13 mouse cellular contexts compared by ENCODE assay signal in genomic region chr8:86961218-86962195, GRCm38 (mm10).
DNase-seq lines count a peak whose midpoint lies in the region; ATAC-seq lines count a peak whose summit lies in the region.
"Had no signal": no experiment of that assay in that cellular context is flagged by ENCODE, and none has a peak within 500 bp of the region (broad histone marks: within the 10 kb centered on the region; RNA-seq: fewer than 3 reads in every experiment).

No protein-coding gene starts in this region.

- peak; percentile 24 to 28 for DNase-seq in kidney, postnatal 4 days
- no peak for DNase-seq in kidney, adult 9 months
- DNase-seq in embryo, embryonic 9.5 days (ENCODE audit: extremely low spot score), result peak; percentile 6
- DNase-seq in retina, embryonic 14.5 days (ENCODE audit: low spot score), result peak; percentile 50
- no peak for DNase-seq in urinary bladder, postnatal 36 days (ENCODE audit: low spot score in 2 of 2)
- DNase-seq in spleen, postnatal 10 days (ENCODE audit: low spot score in 2 of 2), result no peak
- no peak for DNase-seq in T-cell, adult 2 months (ENCODE audit: low spot score)
- DNase-seq: cerebellum, postnatal 10 days; gastrocnemius, postnatal 14 days; kidney, adult 18-20 months had no signal

- H3K4me1 ChIP-seq in hindbrain, embryonic 16.5 days (ENCODE audit: control insufficient read depth, insufficient read depth, low read depth, low read length), result no peaks in the 10 kb centered on the region

- no peaks in the 10 kb centered on the region for H3K9me3 ChIP-seq in hindbrain, embryonic 16.5 days (ENCODE audit: control insufficient read depth, low read length)

- no peak overlapping the region for H3K27ac ChIP-seq in hindbrain, embryonic 16.5 days (ENCODE audit: low read depth, low read length)
- H3K27ac ChIP-seq: liver, embryonic 14.5 days had no signal

- no peak overlapping the region for H3K9ac ChIP-seq in hindbrain, embryonic 16.5 days (ENCODE audit: low read depth, low read length)
- H3K9ac ChIP-seq: liver, embryonic 14.5 days had no signal

- no peak overlapping the region for H3K4me3 ChIP-seq in hindbrain, embryonic 16.5 days (ENCODE audit: low read length)
- H3K4me3 ChIP-seq: erythroblast, embryonic 14.5 days had no signal

- H3K36me3 ChIP-seq in hindbrain, embryonic 16.5 days (ENCODE audit: control insufficient read depth, insufficient read depth, low read length), result no peaks in the 10 kb centered on the region

- WGBS in hindbrain, embryonic 16.5 days, result 38% methylated on average over 20 of the region's 20 CpGs

- H3K4me2 ChIP-seq in hindbrain, embryonic 16.5 days (ENCODE audit: low read length), result no peak overlapping the region

- ATAC-seq in hindbrain, embryonic 16.5 days, result peak; percentile 79

- no peaks in the 10 kb centered on the region for H3K27me3 ChIP-seq in hindbrain, embryonic 16.5 days (replicated peaks; ENCODE audit: control insufficient read depth, insufficient read depth, low read length)

Comparison
In these comparisons a context has a peak if more than half of its experiments do, and no peak if none do; other contexts are left out.
1. DNase-seq: peak in kidney, postnatal 4 days (2 of 2), embryo, embryonic 9.5 days (single experiment) and retina, embryonic 14.5 days (single experiment); none in kidney, adult 9 months (single experiment), urinary bladder, postnatal 36 days (0 of 2), spleen, postnatal 10 days (0 of 2) and T-cell, adult 2 months (single experiment).